Mouse (Mus musculus) G1E (cell line): ENCODE measurements around the gene Lifr. TPM values are rescaled to one million over a fixed set of nuclear protein-coding genes. Genes with fewer than 3 reads are reported as not detected.

Experiments
- ATAC-seq: 2 replicates; pipeline ENCODE4 v1.8.0; 2016; ENCODE audit warnings: mild to moderate bottlenecking; ENCODE audit not compliant: insufficient number of reproducible peaks, poor library complexity, low FRiP score, severe bottlenecking; ENCODE audit errors: extremely low read depth
- DNase-seq: peaks from one replicate; pipeline ENCODE4 v3.0.0; 2012; ENCODE audit warnings: low spot score
- H3K27me3 ChIP-seq: 2 replicates; pipeline ENCODE4 v1.6.1; 2012; ENCODE audit warnings: mild to moderate bottlenecking, low read length, inconsistent platforms; ENCODE audit not compliant: insufficient read depth
- H3K36me3 ChIP-seq: replicated peaks from 2 replicates; pipeline ENCODE3; 2012; ENCODE audit warnings: mild to moderate bottlenecking, inconsistent platforms
- H3K4me1 ChIP-seq: 2 replicates; pipeline ENCODE4 v1.6.1; 2012; ENCODE audit warnings: low read depth, low read length, inconsistent platforms, mixed read lengths; ENCODE audit not compliant: insufficient read depth
- H3K4me3 ChIP-seq: 2 replicates; pipeline ENCODE4 v1.5.1; 2012; ENCODE audit warnings: low read depth, mild to moderate bottlenecking, inconsistent platforms, low read length, moderate library complexity, mixed read lengths
- H3K9me3 ChIP-seq: replicated peaks from 2 replicates; pipeline ENCODE4 v1.6.1; 2012; ENCODE audit warnings: inconsistent platforms
- CTCF ChIP-seq: IDR thresholded peaks from 2 replicates; pipeline ENCODE4 v1.5.1; 2012; ENCODE audit warnings: low read depth, low read length, inconsistent platforms, mixed read lengths
- GATA1 ChIP-seq: IDR thresholded peaks from 2 replicates; pipeline ENCODE4 v1.6.1; 2012; ENCODE audit warnings: borderline replicate concordance, low read length, inconsistent platforms, mixed read lengths
- GATA2 ChIP-seq: IDR thresholded peaks from 2 replicates; pipeline ENCODE4 v1.6.1; 2012; ENCODE audit warnings: low read depth, low read length, inconsistent platforms, borderline replicate concordance
- POLR2AphosphoS5 ChIP-seq: IDR thresholded peaks from 2 replicates; pipeline ENCODE4 v1.6.1; 2012; ENCODE audit warnings: low read depth, low read length, inconsistent platforms; ENCODE audit not compliant: insufficient replicate concordance
- TAL1 ChIP-seq: conservative IDR thresholded peaks from 2 replicates; pipeline ENCODE4 v1.6.1; 2012; ENCODE audit warnings: low read depth, low read length, inconsistent platforms, mixed read lengths
- polyA plus RNA-seq: library from polyadenylated mRNA; stranded (reverse); fragments of >175 nt; gene quantifications from 2 replicates; pipeline ENCODE4 v1.2.3, GENCODE M21; 2012
- total RNA-seq, 2 experiments: library from RNA; stranded (forward) in 1 of 2; stranded (reverse) in 1 of 2; fragments of 200-1000 nt in 1 of 2; fragments of >200 nt in 1 of 2; fragmentation: Nextera tagmentation in 1 of 2; gene quantifications; 2 replicates each; pipeline ENCODE4 v1.2.3; 2014 to 2017

The Lifr gene
- total and polyA plus RNA-seq, 3 experiments: 0.11 TPM; not detected in 2

- TF ChIP-seq GATA2 (no peak), POLR2AphosphoS5 (no peak), GATA1 (no peak), CTCF (no peak), TAL1 (no peak)
- Histone ChIP-seq H3K27me3 (peaks cover 7% of the 10 kb centered on the region), H3K4me1 (no peaks in the 10 kb centered on the region), H3K36me3 (no peaks in the 10 kb centered on the region), H3K9me3 (no peaks in the 10 kb centered on the region), H3K4me3 (no peak overlapping the region)
- ATAC-seq (no peak), DNase-seq (no peak)
These were observed 25.4 kb upstream of the Lifr start for GRCm38 (mm10) chr15:7064992-7065523.

- Histone ChIP-seq H3K9me3 (no peaks in the 10 kb centered on the region), H3K27me3 (peaks cover 7% of the 10 kb centered on the region), H3K4me1 (no peaks in the 10 kb centered on the region), H3K36me3 (no peaks in the 10 kb centered on the region), H3K4me3 (no peak overlapping the region)
- DNase-seq (no peak), ATAC-seq (no peak)
- no peak for TF ChIP-seq GATA1
- TF ChIP-seq TAL1: no peak
- TF ChIP-seq POLR2AphosphoS5: no peak
These were observed 24.8 kb upstream of the Lifr start for GRCm38 (mm10) chr15:7065624-7066023.

- H3K9me3 ChIP-seq: no peaks in the 10 kb centered on the region
- H3K4me3 ChIP-seq: no peak overlapping the region
- no peaks in the 10 kb centered on the region for H3K4me1 ChIP-seq
- H3K36me3 ChIP-seq: no peaks in the 10 kb centered on the region
- TF ChIP-seq CTCF (no peak), GATA1 (no peak), GATA2 (no peak), TAL1 (no peak), POLR2AphosphoS5 (no peak)
- DNase-seq (no peak), ATAC-seq (no peak)
- peaks cover 7% of the 10 kb centered on the region for H3K27me3 ChIP-seq
These were observed 23.7 kb upstream of the Lifr start for GRCm38 (mm10) chr15:7066752-7067151.

- ATAC-seq (no peak), DNase-seq (no peak)
- Histone ChIP-seq H3K27me3 (peaks cover 12% of the 10 kb centered on the region), H3K4me3 (no peak overlapping the region), H3K4me1 (no peaks in the 10 kb centered on the region), H3K36me3 (no peaks in the 10 kb centered on the region), H3K9me3 (no peaks in the 10 kb centered on the region)
- TF ChIP-seq GATA1 (no peak), CTCF (no peak), POLR2AphosphoS5 (no peak), GATA2 (no peak), TAL1 (no peak)
These were observed 21.0 kb upstream of the Lifr start for GRCm38 (mm10) chr15:7069374-7069773.

- ATAC-seq (no peak), DNase-seq (no peak)
- Histone ChIP-seq H3K36me3 (no peaks in the 10 kb centered on the region), H3K9me3 (no peaks in the 10 kb centered on the region), H3K4me1 (no peaks in the 10 kb centered on the region), H3K4me3 (no peak overlapping the region), H3K27me3 (peaks cover 8% of the 10 kb centered on the region)
- TF ChIP-seq TAL1: no peak
- TF ChIP-seq GATA2: no peak
- no peak for TF ChIP-seq POLR2AphosphoS5
- no peak for TF ChIP-seq GATA1
- no peak for TF ChIP-seq CTCF
These were observed 20.1 kb upstream of the Lifr start for GRCm38 (mm10) chr15:7070199-7070794.

GRCm38 (mm10) chr15:7073269-7073668 is 17.1 kb upstream of the Lifr start:
- ATAC-seq (no peak), DNase-seq (no peak)
- no peak for TF ChIP-seq POLR2AphosphoS5
- TF ChIP-seq GATA2: no peak
- TF ChIP-seq GATA1: no peak
- TF ChIP-seq TAL1: no peak
- TF ChIP-seq CTCF: no peak
- Histone ChIP-seq H3K27me3 (peaks cover 12% of the 10 kb centered on the region), H3K4me3 (no peak overlapping the region), H3K36me3 (no peaks in the 10 kb centered on the region), H3K9me3 (no peaks in the 10 kb centered on the region), H3K4me1 (no peaks in the 10 kb centered on the region)

- DNase-seq (no peak), ATAC-seq (no peak)
- Histone ChIP-seq H3K36me3 (no peaks in the 10 kb centered on the region), H3K4me1 (no peaks in the 10 kb centered on the region), H3K27me3 (peaks cover 14% of the 10 kb centered on the region), H3K4me3 (no peak overlapping the region), H3K9me3 (no peaks in the 10 kb centered on the region)
- TF ChIP-seq GATA1 (no peak), CTCF (no peak), POLR2AphosphoS5 (no peak), TAL1 (no peak), GATA2 (no peak)
These were observed 15.2 kb upstream of the Lifr start for GRCm38 (mm10) chr15:7075185-7075584.
